Mouse (Mus musculus) myocyte (in vitro differentiated cells): ENCODE data around the gene Ankrd6.

Experiments used
- CEBPB ChIP-seq: IDR thresholded peaks from 2 replicates; pipeline ENCODE4 v1.6.1; 2011; ENCODE audit warnings: mild to moderate bottlenecking, moderate library complexity; ENCODE audit not compliant: poor library complexity, insufficient read depth, severe bottlenecking
- E2F4 ChIP-seq: IDR thresholded peaks from one replicate; pipeline ENCODE4 v1.6.1; 2011; ENCODE audit warnings: mild to moderate bottlenecking, control low read depth, moderate library complexity; ENCODE audit not compliant: insufficient read depth
- MAX ChIP-seq: IDR thresholded peaks from one replicate; pipeline ENCODE4 v1.6.1; 2011; ENCODE audit warnings: low read depth, mild to moderate bottlenecking, control low read depth
- MYOD1 ChIP-seq, 3 experiments: IDR thresholded peaks; one replicate each; pipeline ENCODE4 v1.6.1; 2011; ENCODE audit warnings: control low read depth in 2 of 3, low read depth in 2 of 3, mild to moderate bottlenecking in 2 of 3, moderate library complexity in 1 of 3; ENCODE audit not compliant: insufficient read length in 2 of 3, control insufficient read depth in 1 of 3
- MYOG ChIP-seq, 3 experiments: IDR thresholded peaks; one replicate each; pipeline ENCODE4 v1.6.1; 2011; ENCODE audit warnings: control low read depth in 2 of 3, low read depth in 2 of 3, mild to moderate bottlenecking in 2 of 3; ENCODE audit not compliant: insufficient read length in 2 of 3, control insufficient read depth in 1 of 3, insufficient read depth in 1 of 3
- POLR2A ChIP-seq: IDR thresholded peaks from one replicate; pipeline ENCODE4 v1.6.1; 2011; ENCODE audit warnings: low read depth, mild to moderate bottlenecking, control low read depth, moderate library complexity; ENCODE audit not compliant: insufficient read length
- POLR2AphosphoS2 ChIP-seq: IDR thresholded peaks from one replicate; pipeline ENCODE4 v1.6.1; 2011; ENCODE audit warnings: low read depth, control low read depth; ENCODE audit not compliant: insufficient read length
- REST ChIP-seq: IDR thresholded peaks from one replicate; pipeline ENCODE4 v1.6.1; 2011; ENCODE audit warnings: mild to moderate bottlenecking, control low read depth, moderate library complexity; ENCODE audit not compliant: insufficient read depth, insufficient read length
- SRF ChIP-seq: IDR thresholded peaks from one replicate; pipeline ENCODE4 v1.6.1; 2011; ENCODE audit warnings: low read depth; ENCODE audit not compliant: control insufficient read depth, insufficient read length
- TCF12 ChIP-seq: IDR thresholded peaks from one replicate; pipeline ENCODE4 v1.6.1; 2011; ENCODE audit warnings: mild to moderate bottlenecking, control low read depth; ENCODE audit not compliant: poor library complexity, insufficient read depth, severe bottlenecking
- USF1 ChIP-seq: IDR thresholded peaks from one replicate; pipeline ENCODE4 v1.6.1; 2011; ENCODE audit warnings: low read depth, mild to moderate bottlenecking, control low read depth, moderate library complexity

DNA sequence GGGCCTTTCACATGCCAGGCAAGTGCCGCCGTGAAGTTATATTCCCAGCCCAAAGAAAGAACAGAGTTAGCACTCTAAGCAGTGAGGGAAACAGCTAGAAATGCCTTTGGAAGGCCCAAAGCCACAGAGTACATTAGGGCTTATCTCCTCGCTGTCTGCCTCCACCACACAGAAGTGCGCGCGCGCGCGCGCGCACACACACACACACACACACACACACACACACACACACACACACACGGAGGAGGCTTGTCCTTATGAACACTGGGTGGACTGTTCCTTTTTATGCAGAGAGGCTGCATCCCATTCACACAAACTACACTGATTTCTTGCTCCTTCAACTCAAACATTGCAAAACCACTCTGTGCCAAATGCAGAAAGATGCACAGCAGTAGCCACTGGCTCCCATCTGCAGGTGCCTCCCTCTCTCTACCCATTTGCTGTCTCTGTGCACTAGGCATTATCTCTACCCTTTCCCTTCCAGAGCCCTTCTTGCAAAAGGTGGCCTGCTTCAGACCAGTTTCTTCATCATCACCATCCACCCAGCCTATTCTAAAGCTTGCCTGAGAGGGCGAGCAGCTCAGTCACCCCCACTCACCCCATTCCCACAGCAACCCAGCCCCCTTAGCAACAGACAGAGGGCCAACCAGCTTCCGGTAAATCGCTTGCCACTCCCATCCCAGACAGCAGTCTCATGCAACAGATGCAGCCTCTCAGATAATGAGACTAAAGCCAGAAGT is 88.5 kb downstream of the Ankrd6 start:
- TF ChIP-seq MYOD1 (IDR thresholded peaks at IDR 0.05; ENCODE audit: control insufficient read depth in 1 of 3, insufficient read length in 2 of 3, low read depth in 2 of 3): no peak
- no peak for TF ChIP-seq POLR2AphosphoS2
- no peak for TF ChIP-seq E2F4
- TF ChIP-seq POLR2A: no peak
- TF ChIP-seq USF1: no peak
- no peak for TF ChIP-seq TCF12
- no peak for TF ChIP-seq MAX
- no peak for TF ChIP-seq MYOG (IDR thresholded peaks at IDR 0.05; ENCODE audit: control insufficient read depth in 1 of 3, insufficient read depth in 1 of 3, insufficient read length in 2 of 3, low read depth in 2 of 3)
- no peak for TF ChIP-seq SRF
- TF ChIP-seq CEBPB: no peak
- TF ChIP-seq REST: no peak
